Mouse (Mus musculus) C2C12 (cell line): ENCODE measurements around the gene Npc1l1.

Source experiments
- CTCF ChIP-seq: IDR thresholded peaks from one replicate; pipeline ENCODE4 v1.5.1; 2011; ENCODE audit not compliant: control insufficient read depth, insufficient read depth, insufficient read length
- MAX ChIP-seq: IDR thresholded peaks from one replicate; pipeline ENCODE4 v1.6.1; 2011; ENCODE audit warnings: mild to moderate bottlenecking, control low read depth
- MYOD1 ChIP-seq: IDR thresholded peaks from one replicate; pipeline ENCODE4 v1.6.1; 2011; ENCODE audit warnings: low read depth; ENCODE audit not compliant: control insufficient read depth, insufficient read length
- MYOG ChIP-seq: IDR thresholded peaks from one replicate; pipeline ENCODE4 v1.6.1; 2011; ENCODE audit not compliant: control insufficient read depth, insufficient read length; ENCODE audit errors: extremely low read depth

- TF ChIP-seq CTCF: no peak
- no peak for TF ChIP-seq MYOD1
- TF ChIP-seq MAX: no peak
- no peak for TF ChIP-seq MYOG
Observed at GRCm38 (mm10) chr11:6266621-6267020, 36.7 kb upstream of the Npc1l1 start.
